Mouse (Mus musculus) kidney, postnatal 0 days (tissue): ENCODE measurements around the gene Ttc9. TPM values are rescaled to one million over a fixed set of nuclear protein-coding genes. Genes with fewer than 3 reads are reported as not detected.

Experiments
- ATAC-seq: fragments of 200-750 bp; cut with Nextera tagmentation; replicated peaks from 2 replicates; pipeline ENCODE4 v1.8.0; 2017; ENCODE audit warnings: low read depth, moderate number of reproducible peaks, moderate TSS enrichment, moderate library complexity; ENCODE audit not compliant: low FRiP score
- DNase-seq: peaks from one replicate; pipeline ENCODE4 v3.0.0-alpha.2; 2016; ENCODE audit warnings: low spot score
- H3K27ac ChIP-seq: fragments of 300-500 bp; sonication (generic); 2 replicates; pipeline ENCODE4 v1.5.1; 2014; ENCODE audit warnings: mild to moderate bottlenecking
- H3K27me3 ChIP-seq: fragments of 300-500 bp; sonication (generic); 2 replicates; pipeline ENCODE4 v1.6.1; 2014; ENCODE audit warnings: low read length, mixed read lengths; ENCODE audit not compliant: insufficient read depth
- H3K36me3 ChIP-seq: fragments of 300-500 bp; sonication (generic); 2 replicates; pipeline ENCODE4 v1.6.1; 2014; ENCODE audit warnings: low read length, mixed read lengths; ENCODE audit not compliant: insufficient read depth
- H3K4me1 ChIP-seq: fragments of 300-500 bp; sonication (generic); replicated peaks from 2 replicates; pipeline ENCODE4 v1.6.1; 2014; ENCODE audit warnings: antibody characterized with exemption, low read length, mixed read lengths; ENCODE audit not compliant: insufficient read depth
- H3K4me2 ChIP-seq: fragments of 300-500 bp; sonication (generic); 2 replicates; pipeline ENCODE4 v1.6.1; 2014; ENCODE audit warnings: mild to moderate bottlenecking, low read length, moderate library complexity, mixed read lengths
- H3K4me3 ChIP-seq: fragments of 300-500 bp; sonication (generic); replicated peaks from 2 replicates; pipeline ENCODE4 v1.5.1; 2014; ENCODE audit warnings: low read depth, low read length
- H3K9ac ChIP-seq: fragments of 300-500 bp; sonication (generic); 2 replicates; pipeline ENCODE4 v1.6.1; 2014; ENCODE audit warnings: low read depth, low read length
- H3K9me3 ChIP-seq: fragments of 300-500 bp; sonication (generic); replicated peaks from 2 replicates; pipeline ENCODE4 v1.6.1; 2016; ENCODE audit warnings: low read length, inconsistent platforms, mixed read lengths
- CTCF ChIP-seq: IDR thresholded peaks from 2 replicates; pipeline ENCODE4 v1.5.1; 2016; ENCODE audit warnings: antibody characterized with exemption, low read depth, mild to moderate bottlenecking, moderate library complexity
- WGBS: fragments of 180-500 bp; shearing (Covaris S2); extraction: QIAGEN DNeasy Blood & Tissue Kit; methylation state at CpG from one replicate; pipeline ENCODE4 v1.1.7; 2014; 5-methylcytosine and 5-hydroxymethylcytosine counted together
- polyA plus RNA-seq: library from polyadenylated mRNA; unstranded; fragments of >200 nt; fragmentation: Nextera tagmentation; extraction: Ambion mirVana; gene quantifications from 2 replicates; pipeline ENCODE4 v1.2.1, GENCODE M21; 2015

Ttc9 gene
- polyA plus RNA-seq, 1 experiment from 2014 or later = 2.1 TPM

- WGBS = 90% methylated on average over 8 of the region's 8 CpGs
- H3K4me1 ChIP-seq = no peaks in the 10 kb centered on the region
- H3K9ac ChIP-seq = no peak overlapping the region
- no peak for ATAC-seq
- DNase-seq = no peak
- no peak overlapping the region for H3K4me3 ChIP-seq
- TF ChIP-seq CTCF = no peak
- H3K36me3 ChIP-seq = no peaks in the 10 kb centered on the region
- H3K4me2 ChIP-seq = no peak overlapping the region
- H3K27me3 ChIP-seq = no peaks in the 10 kb centered on the region
- no peak overlapping the region for H3K27ac ChIP-seq
- no peaks in the 10 kb centered on the region for H3K9me3 ChIP-seq
Observed at GRCm38 (mm10) chr12:81653344-81653743, 22.3 kb downstream of the Ttc9 start.

DNA sequence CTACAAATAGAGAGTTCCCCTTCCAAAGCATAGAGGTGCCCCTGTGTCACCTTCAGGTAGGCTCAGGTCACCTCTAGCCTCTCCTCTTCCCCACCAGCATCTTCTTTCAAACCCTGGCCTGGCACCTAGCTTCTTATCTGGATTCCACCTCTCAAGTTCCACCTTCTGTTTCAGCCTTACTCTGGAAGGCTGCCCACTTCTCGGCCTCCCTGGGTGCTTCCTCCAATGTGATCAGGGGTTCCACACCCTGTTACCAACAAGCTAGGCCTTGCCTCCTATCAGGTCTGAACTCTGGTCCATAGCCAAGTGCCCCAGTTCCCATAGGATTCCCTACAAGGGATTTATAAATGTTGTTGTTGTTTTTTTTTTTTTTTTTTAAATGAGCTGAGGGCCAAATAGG lies 26.3 kb downstream of the Ttc9 start:
- WGBS = 80% methylated on average over 1 of the region's 1 CpGs
- DNase-seq (no peak), ATAC-seq (no peak)
- H3K27me3 ChIP-seq = no peaks in the 10 kb centered on the region
- no peaks in the 10 kb centered on the region for H3K9me3 ChIP-seq
- no peaks in the 10 kb centered on the region for H3K36me3 ChIP-seq
- no peak for TF ChIP-seq CTCF
- H3K9ac ChIP-seq = no peak overlapping the region
- no peak overlapping the region for H3K4me3 ChIP-seq
- H3K27ac ChIP-seq = no peak overlapping the region
- no peak overlapping the region for H3K4me2 ChIP-seq
- no peaks in the 10 kb centered on the region for H3K4me1 ChIP-seq

DNA sequence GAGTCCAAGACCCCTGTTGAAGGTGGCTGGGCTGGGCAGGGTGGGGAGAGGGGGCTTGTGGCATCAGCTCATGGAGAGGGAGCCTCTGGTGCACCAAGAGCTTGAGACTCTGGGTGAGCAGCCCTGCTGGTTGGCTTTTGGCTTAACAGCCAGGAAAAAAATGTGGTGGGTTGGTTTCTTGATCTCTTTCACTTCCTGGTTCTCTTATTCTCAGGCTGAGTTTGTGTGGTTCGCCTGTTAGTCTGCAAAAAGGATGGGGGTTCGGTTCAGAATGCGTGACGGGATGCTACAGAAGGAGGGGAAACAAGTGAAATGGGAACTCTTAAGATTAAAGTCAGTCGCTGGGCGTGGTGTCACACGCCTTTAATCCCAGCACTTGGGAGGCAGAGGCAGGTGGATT lies 27.0 kb downstream of the Ttc9 start:
- H3K4me3 ChIP-seq = no peak overlapping the region
- WGBS = 83% methylated on average over 7 of the region's 7 CpGs
- no peaks in the 10 kb centered on the region for H3K4me1 ChIP-seq
- no peak overlapping the region for H3K4me2 ChIP-seq
- no peak for DNase-seq
- no peaks in the 10 kb centered on the region for H3K36me3 ChIP-seq
- ATAC-seq = no peak
- no peaks in the 10 kb centered on the region for H3K9me3 ChIP-seq
- H3K27ac ChIP-seq = no peak overlapping the region
- TF ChIP-seq CTCF = no peak
- H3K27me3 ChIP-seq = no peaks in the 10 kb centered on the region
- no peak overlapping the region for H3K9ac ChIP-seq

GRCm38 (mm10) chr12:81662076-81662475 lies 31.0 kb downstream of the Ttc9 start:
- Histone ChIP-seq H3K4me1 (no peaks in the 10 kb centered on the region), H3K9ac (no peak overlapping the region), H3K9me3 (no peaks in the 10 kb centered on the region), H3K27me3 (no peaks in the 10 kb centered on the region), H3K4me2 (no peak overlapping the region), H3K36me3 (no peaks in the 10 kb centered on the region), H3K4me3 (no peak overlapping the region), H3K27ac (no peak overlapping the region)
- no peak for TF ChIP-seq CTCF
- no peak for DNase-seq
- WGBS = 80% methylated on average over 4 of the region's 4 CpGs
- ATAC-seq = no peak

DNA sequence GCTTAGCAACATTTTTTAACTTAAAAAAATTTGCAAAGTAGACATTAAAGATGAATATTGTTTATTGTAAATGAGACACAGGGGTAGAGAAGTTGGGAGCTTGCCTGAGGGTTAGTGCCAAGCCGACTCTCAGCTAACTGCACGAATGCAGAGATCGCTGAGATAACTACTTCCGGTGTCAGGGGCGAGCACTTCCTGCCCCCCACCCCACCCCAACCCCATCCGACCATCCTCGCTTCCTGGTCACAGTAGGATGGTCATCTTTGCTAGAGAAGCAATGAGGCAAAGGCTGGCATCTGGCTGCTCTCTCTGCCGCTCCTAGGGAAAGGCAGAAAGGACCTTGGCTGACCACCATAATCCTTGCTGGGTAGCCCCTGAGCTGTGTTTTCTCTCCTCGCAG lies 32.1 kb downstream of the Ttc9 start:
- Histone ChIP-seq H3K36me3 (no peaks in the 10 kb centered on the region), H3K4me2 (no peak overlapping the region), H3K27ac (no peak overlapping the region), H3K4me1 (no peaks in the 10 kb centered on the region), H3K27me3 (no peaks in the 10 kb centered on the region), H3K9me3 (no peaks in the 10 kb centered on the region), H3K4me3 (no peak overlapping the region), H3K9ac (no peak overlapping the region)
- ATAC-seq (no peak), DNase-seq (no peak)
- no peak for TF ChIP-seq CTCF
- 76% methylated on average over 9 of the region's 9 CpGs for WGBS

DNA sequence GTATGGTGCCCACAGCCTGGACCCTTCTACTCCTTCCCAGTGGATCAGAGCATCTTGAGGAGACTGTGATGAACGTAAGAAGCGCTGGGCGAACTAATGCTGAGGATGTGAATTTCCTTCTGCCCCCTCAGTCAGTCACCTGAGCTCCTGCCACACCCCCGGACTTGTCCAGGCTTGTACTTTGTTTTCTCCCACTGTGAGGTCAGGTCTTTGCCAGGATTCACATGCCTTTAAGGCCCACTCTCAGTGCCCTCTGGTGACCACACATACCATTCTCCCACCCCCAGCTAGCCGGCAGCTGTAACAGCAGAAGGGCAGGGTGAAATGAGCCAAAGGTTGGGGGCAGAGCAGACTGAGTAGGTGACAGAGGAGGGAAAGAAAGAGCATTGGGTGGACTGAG lies 32.9 kb downstream of the Ttc9 start:
- no peak for DNase-seq
- Histone ChIP-seq H3K9me3 (no peaks in the 10 kb centered on the region), H3K36me3 (no peaks in the 10 kb centered on the region), H3K27ac (no peak overlapping the region), H3K27me3 (no peaks in the 10 kb centered on the region), H3K4me2 (no peak overlapping the region), H3K4me1 (no peaks in the 10 kb centered on the region), H3K9ac (no peak overlapping the region), H3K4me3 (no peak overlapping the region)
- WGBS = 56% methylated on average over 5 of the region's 5 CpGs
- no peak for ATAC-seq
- no peak for TF ChIP-seq CTCF

GRCm38 (mm10) chr12:81668406-81668805 lies 37.4 kb downstream of the Ttc9 start:
- no peak for ATAC-seq
- Histone ChIP-seq H3K27me3 (no peaks in the 10 kb centered on the region), H3K27ac (no peak overlapping the region), H3K9ac (no peak overlapping the region), H3K4me2 (no peak overlapping the region), H3K9me3 (no peaks in the 10 kb centered on the region), H3K36me3 (no peaks in the 10 kb centered on the region), H3K4me3 (no peak overlapping the region), H3K4me1 (no peaks in the 10 kb centered on the region)
- DNase-seq = no peak
- TF ChIP-seq CTCF = no peak
- WGBS = 92% methylated on average over 9 of the region's 9 CpGs
